Mouse (Mus musculus) gastrocnemius, postnatal 4 days (tissue): ENCODE measurements around the gene Abcc12. TPM values are rescaled to one million over a fixed set of nuclear protein-coding genes. Genes with fewer than 3 reads are reported as not detected.

Experiments
- DNase-seq, 2 experiments: peaks; one replicate each; pipeline ENCODE4 v3.0.0; 2021 to 2022; ENCODE audit warnings: low spot score in 2 of 2, mixed read lengths in 2 of 2
- total RNA-seq, 2 experiments: library from RNA; stranded (reverse); gene quantifications; 2 replicates each; pipeline ENCODE4 v1.2.3; 2021

Abcc12 gene
- total RNA-seq, 2 experiments from 2014 or later: 0.44 to 0.86 TPM

DNA sequence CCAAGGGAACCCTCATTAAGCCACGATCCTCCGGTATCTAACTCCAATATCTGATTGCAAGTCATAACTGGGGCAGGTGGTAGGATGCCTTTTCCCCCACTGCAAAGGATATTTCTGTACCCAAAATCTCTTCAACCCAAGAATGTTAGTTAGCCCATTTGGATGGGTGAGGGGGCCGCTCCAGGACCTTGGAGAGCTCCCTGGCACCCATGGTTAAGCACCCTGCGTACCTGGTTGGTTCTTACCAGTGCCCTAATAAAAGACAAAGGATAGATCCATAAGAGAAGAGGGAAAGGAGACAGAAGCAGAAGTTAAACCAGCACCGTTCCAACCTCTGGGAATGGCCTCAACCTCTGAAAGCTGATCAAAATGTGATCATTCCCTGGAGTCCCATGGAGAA, 67.6 kb downstream of the Abcc12 start:
- DNase-seq: no peak

DNA sequence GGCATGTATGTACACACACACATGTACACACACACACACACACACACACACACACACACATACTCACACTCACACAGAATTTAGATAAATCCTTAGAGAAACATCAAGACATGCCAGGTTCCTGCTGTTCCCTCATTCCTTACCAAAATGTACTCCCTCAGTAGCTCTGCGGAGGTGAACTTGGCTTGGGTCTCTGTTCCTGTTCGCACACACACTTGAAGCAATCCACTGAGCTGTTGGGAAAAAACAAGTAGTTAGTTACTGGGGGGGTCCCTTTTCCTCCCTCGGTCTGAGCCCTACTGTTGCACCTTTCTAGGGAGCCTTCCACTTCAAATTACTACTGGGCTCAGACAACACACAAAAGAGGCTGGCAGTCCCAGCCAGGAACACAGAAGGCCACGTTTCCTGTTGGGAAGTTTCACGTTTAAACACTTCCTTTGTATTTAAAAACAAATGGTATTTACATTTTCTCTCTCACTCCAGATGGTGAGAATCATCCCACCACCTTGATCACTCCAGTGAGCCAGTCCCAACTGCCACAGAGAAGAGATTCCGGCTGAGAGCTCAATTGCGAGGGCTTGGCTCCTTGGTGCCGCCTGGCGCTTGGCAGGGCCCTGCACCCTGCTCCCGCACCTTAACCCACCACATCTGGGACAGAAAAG, 68.2 kb downstream of the Abcc12 start:
- no peak for DNase-seq

DNA sequence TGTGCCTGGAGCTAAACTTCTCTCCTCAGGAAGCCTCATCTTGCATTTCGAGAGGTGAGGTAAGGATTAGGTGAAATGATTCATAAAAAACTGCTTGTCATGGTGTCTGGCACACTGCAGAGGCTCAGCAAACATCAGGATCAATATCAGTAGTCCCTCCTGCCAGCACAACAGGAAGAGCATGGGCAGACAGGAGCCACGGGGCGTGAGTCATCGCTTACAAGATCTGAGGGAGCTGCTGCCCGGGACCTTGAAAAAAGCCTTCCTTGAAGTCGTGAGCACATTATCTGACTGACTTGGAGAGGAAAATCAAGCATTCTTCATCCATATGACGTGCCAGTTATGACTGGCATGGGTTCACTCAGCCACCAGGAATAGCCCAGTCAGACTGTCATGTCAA, 79.1 kb downstream of the Abcc12 start:
- no peak for DNase-seq

DNA sequence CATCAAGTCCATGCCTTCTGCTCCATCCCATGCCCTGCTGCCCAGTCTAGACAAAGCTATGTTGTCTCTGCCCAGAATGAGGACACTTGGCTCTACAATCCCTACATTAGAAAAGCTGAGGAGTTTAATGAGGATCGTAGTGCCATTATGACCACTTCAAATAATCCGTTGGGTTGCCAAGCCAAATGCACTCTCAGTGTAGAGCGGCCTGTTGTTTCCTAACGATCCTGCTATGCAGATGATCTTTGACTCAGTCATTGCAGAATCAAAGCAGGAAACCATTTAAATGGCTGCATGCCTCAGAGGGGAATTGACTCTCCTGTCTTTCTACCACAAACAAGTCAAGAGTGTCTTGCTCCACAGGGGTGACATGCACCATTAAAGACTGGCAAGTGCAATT, 85.4 kb downstream of the Abcc12 start:
- DNase-seq: no peak

DNA sequence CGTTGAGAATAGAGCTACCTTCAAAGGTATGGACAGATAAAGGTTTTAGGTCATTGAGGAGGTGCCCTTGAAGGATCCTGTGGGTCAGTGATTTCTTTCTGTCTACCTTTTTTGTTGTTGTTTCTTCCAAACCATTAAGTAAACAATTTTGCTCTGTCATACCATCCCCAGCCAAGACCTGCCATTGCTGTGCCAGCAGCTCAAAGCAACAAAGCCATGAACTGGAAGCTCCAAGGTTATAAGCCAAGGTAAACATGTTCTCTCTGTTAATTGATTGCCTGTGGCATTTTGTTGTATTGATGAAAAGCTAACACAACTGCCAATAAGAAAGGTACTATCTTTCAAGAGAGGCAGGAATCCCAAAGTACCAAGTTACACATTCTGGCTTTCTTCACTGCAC, 86.6 kb downstream of the Abcc12 start:
- no peak for DNase-seq

DNA sequence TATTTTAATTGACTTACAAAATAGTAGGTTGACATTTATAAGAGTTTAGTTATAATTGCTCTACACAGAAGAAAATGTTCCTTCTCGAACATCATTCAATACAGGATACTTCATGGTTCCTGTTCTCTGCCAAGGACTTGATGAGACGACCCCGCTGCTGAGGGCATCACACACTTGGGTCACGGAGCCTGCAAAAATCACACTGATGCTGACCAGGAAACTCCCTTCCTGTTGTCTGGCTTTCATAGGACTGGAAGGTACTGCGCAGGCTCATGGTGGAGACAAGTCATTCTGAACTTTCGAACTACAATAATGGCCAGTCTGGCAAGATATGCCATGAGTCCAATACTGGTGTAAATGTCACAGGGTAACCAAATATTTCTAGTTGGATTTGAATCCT, 95.1 kb downstream of the Abcc12 start:
- no peak for DNase-seq

DNA sequence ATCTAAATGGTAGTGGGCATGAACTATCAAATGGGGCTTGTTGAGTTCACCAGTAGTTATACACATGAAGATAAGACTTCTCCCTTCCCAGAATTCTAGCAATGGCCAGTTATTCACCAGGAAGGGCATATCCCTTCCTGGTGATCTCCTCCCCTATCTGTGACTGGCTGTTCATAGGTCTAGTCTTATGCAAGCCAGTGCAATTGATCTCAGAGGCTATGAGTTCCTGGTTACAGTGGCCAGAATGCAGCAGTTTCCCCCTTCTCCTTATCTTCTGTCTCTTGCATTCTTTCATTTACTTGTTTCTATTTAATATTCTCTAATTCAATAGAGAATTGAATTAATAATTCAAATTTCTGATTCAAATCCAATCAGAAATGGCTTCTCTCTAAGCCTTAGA, 96.2 kb downstream of the Abcc12 start:
- DNase-seq: no peak

DNA sequence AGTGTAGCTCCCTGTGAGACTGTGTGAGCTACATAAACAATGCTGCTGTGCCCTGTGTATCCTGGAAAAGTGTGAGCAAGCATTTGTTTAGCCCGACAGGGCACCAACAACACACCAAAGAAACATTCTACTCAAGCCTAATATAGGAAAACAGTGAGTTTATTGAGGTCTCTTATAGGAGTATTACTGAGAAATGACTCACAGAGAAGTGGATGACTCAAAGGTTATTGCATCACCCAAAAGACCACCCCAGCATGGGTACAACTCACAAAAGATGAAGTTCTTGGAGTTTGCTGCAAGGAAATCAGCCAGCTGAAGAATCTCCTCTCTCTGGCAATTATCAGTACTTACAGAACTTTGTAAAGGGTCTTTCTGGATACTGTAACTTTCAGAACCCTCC, 98.4 kb downstream of the Abcc12 start:
- DNase-seq: no peak

DNA sequence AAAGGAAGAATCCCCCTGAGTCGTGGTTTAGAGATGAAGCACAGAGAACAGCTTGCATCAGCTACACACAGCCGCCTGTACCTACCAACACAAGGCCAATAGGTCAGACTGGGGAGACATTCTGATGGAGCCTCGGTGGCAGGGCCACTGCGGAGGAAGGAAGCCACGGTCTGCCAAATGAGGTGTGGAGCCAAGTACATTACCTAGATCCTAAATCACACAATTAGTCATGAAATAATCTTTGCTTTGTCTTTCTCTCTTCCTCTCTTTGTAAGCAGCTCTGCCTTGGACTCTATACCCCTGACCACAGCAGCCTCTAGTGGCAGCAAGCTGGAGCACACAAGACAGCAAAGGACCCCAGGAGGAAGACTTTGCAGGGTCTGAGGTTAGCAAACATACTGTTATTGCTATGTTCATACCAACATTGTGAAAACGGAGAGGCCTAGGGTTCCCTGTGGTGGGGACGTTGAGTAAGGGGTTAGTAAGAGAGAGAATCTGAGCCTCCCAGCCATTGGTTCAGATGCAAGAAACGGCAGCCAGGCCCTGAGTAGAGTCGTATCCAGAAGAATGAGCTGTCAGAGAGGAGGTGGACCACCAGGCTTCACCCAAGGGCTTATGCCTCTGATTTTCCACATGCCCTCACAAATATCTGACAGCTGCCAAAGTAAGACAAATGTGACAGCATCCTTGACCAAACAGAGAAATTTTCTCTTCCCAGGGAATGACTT, 104.6 kb downstream of the Abcc12 start:
- DNase-seq: peak in 1 of 2 experiments; percentile 19

DNA sequence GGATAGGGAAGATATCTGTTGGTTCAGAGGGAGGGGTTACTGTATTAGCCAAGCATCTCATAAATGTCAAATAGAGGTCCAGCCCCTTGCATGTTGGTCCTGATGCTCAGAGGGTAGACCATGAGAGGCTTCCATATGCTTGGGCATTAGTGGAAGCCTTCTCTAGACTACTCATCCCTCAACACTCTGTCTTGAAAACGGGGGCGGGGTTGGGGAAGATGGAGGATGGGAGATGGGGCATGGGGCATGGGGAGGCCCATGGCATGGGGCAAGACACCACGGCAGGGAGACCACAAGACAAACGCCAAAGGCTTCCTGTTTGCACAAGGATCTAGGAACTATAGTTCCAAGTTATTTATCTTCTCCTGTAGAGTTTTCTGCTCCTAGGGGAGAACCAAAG, 106.0 kb downstream of the Abcc12 start:
- no peak for DNase-seq

DNA sequence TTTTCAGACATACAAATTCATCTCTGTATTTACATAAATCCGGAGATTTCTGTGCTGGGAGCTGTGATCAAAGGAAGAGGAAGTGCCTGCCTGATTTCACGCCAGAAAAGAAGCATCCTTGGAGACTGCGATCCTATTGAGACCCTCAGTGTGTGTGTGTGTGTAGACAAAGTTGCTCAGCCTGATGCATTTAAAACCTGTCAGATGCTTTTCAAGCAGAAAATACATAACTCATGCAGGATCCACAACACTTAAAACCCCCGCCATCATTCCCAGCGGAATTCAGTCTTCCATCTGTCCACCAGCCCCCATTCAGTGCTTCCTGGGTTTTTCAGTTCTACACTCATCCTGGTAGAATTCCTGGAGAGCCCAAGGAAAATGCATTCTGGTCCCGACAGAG, 107.4 kb downstream of the Abcc12 start:
- DNase-seq: no peak

DNA sequence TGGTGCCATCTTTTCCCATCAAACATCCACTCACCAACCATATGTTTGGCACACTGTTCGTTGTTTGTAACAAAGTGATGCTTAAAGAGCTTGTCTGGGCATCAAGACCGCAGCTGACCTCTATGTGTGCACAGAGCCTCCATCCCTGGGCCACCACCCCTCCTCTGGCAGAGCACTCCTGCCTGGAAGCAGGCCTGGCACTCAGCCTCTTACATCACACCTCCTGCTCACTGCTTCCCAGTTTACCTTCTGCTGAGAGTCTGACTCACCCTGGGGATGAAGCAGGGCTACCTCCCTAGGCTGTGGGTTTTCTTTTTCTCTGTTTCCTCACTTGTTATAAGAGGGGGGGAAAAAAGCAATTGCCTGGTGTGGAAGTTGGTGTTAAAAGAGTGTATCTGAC, 109.8 kb downstream of the Abcc12 start:
- no peak for DNase-seq

DNA sequence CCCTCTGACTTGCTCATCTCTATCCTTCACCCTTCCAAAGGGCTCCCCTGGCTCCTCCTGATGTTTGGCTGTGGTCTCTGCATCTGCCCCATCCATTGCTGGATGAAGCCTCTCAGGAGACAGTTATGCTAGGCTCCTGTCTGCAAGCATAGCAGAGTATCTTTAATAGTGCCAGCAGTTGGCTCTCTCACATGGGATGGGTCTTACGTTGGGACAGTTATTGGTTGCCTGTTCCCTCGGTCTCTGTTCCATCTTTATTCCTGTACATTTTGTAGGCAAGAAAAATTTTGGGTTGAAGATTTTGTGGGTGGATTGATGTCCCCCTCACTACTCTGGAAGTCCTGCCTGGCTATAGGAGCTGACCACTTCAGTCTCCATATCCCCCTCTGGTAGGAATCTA, 117.3 kb downstream of the Abcc12 start:
- no peak for DNase-seq

DNA sequence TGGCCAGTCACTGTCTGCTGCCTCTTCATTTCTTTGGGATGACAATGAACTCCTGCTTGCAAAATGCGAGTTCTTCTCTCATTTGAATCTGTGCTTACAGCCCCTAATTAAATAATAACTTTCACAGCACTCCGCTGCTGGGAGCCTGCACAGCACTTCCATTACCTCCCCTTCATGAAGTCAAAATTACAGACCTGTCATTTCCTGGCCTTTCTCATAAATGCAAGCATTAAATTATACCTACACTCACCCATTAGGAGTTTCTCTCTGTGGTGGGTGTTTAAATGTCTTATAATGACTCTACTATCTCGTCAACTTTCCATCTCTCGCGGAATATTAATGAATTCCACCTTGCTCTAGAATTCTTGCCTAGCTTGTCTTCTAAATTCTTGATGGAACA, 120.1 kb downstream of the Abcc12 start:
- no peak for DNase-seq

DNA sequence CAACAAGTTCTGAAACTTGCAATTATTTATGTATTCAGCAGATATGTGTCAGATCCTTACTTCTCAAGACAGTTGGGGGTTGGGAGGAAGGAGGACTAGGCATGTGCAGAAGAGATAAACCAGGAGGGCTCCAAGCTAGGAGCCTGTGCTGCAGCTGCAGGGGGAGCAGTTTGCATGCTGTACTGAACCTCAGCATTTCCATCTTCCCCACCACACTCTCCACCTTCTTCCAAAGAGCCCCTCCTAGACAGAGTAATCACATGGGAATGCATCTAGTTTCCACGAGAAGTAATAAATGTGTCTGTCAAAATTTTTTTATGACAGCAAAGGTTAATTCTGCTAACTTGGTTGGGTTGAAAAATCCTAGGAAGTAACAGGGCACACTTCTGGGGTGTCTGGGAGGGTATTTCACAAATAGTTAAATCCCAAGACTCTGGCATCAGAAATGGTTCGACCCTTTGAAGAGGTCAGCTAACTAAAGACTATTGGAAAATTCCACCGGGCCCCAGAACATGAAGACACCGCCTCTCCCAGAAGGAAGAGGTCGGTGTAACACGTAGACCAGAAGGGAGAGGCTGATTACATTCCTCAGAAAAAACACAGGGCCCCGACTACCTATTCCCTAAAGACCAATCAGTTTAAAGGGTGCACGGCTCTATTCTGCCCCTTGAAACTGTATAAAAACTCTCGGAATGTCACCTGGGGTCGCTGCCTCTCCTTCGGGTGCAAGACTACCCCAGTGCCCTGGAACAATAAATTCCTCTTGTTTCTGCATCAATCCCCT, 126.6 kb downstream of the Abcc12 start:
- no peak for DNase-seq

DNA sequence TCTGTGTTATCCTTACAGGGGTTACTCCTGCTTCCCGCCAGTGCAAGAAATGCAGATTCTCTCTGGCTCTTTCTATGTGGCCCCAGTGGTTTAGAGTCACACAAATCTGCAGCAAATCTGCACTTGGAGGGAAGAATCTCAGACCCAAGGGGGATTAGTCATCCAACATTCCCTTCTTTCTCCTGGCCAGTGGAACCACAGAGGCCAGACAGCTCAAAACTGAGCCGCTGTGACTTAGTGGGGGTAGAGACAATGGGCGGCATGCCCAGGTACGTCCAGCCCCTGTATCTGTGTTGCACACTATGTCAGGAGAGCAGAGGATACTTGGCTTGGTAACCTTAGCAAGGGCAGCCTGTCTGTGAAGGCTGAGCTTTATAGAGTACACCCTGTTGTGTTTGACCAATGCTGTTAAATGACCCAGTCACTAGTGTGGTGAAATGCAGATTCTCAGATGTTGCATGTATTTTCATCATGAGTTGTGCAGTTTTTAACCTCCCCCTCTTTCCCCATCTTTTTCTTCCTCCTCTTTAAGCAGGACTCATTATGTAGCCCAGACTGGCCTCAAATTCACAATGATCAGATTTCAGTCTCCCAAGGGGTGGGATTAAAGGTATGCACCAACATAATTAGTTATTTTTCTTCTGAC, 130.5 kb downstream of the Abcc12 start:
- no peak for DNase-seq

DNA sequence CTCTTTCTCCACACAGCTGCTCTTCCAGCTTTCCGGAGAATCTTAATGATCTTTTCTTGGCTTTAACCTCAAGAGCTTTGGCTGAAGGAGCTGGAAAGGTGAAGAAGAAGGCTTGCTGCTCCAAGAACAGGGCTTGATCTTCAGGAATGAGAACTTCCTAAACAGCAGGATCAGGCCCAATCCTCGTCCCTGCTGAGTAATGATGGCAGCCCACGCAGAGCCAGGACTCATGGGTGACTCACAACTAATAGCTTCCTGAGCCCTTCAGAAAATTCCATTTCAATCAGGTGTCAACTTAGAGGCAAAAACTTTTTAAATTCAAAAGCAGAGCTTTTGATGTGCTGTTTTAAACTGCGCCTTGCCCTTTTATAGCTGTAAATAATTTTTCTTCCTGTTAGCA, 135.0 kb downstream of the Abcc12 start:
- DNase-seq: no peak

DNA sequence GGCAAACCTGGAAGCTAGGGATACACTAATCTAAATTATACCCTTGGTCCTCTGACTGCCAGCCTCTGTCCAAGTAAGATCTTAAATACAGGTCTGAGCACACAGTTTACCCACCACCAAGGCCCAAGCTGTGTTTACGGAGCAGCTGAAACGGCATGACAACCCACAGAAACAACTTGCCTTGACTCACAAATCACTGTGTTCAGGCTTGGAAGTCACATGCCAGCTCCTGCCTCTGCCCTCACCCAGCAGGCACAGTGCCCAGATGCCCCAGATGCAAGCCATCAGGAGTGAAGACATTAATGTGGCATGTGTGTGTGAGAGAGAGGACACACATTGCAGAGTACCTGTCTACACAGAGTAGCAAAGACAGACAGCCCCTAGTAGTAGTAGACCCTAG, 136.7 kb downstream of the Abcc12 start:
- DNase-seq: no peak

DNA sequence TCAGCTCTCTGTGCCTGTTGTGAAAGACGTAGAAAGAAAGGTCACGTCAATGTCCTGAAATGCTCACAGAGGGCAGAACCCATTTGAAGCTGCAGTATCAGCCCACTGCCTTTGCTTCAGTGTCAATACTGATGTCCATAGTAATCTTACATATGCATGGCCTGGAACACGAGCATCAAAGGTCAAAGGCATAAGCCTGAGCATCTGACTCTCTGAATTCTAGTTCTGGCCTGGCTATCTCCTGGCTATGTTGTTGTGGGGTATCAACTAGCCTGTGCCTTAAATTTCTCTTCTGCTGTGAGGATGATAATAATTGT, 141.5 kb downstream of the Abcc12 start:
- no peak for DNase-seq

DNA sequence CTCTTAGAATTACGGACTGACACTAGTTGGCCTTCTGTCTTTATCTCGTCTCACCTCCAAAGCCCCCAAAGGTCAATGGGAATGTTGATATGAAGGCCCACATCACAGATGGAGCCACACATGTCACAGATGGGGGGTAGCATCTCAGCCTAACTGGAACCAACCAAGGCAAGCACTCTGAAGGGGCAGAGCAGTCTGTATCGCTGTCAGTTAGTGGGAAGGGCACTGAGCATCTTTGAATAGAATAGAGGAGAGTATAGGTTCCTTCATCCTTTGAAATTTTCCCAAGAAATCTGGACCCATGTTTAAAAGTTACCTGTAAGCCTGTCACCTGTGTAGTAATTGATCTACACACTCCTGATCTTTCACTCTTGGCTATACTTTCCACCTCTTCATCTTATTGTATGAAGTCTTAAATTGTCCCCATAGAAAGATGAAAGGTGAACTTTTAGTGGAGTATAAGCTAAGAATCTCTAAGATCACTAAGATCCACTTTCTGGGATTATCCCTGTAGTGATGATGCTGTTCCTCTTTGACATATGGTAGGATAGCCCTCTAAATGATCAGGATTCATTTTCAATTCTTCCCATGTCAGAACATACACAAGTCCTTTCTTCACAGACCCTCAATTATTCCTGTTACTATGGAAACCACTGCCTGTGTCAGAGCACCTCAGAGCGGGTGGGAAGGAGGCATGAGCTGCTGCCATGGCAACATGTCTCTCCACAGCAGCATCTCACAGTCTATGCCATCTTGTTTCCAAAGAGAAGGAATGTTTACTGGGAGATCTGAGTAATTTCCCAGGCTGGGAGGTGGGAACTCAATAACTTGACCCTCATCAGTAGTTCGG, 142.1 kb downstream of the Abcc12 start:
- DNase-seq: no peak

DNA sequence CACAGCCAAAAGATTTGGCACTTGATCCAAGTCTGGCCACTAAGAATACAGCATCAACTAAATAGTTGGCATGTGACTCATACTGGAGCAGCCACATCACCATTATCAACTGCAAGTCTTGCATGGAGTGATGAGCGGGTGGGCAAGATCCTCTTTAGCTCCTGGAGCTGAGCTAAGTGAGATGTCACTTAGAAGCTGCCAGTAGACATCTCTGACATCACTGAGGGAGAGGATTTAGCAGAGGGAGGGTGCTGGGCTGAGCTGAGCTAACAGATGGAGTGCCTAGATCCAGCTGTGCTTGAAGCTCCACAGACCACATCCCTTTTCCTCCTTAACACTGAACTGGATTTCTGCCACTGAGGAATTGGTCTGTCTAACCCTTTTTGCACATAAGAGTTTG, 143.1 kb downstream of the Abcc12 start:
- DNase-seq: no peak
